Mouse (Mus musculus) skeletal muscle tissue, adult 2 months (tissue): ENCODE measurements around the gene Tmem190.
"Not testable (repeated sequence)": the region's sequence is repeated elsewhere in the genome, so short reads cannot be mapped to it uniquely, and the experiment has no call there.

Experiments
- DNase-seq: peaks from one replicate; pipeline ENCODE4 v3.0.0-alpha.2; 2012; ENCODE audit warnings: low read depth, low spot score

Gene Tmem190

GRCm38 (mm10) chr7:4776131-4776530, 6.6 kb upstream of the Tmem190 start:
- no peak for DNase-seq

GRCm38 (mm10) chr7:4776861-4777830, 5.6 kb upstream of the Tmem190 start:
- peak; percentile 38 for DNase-seq

DNA sequence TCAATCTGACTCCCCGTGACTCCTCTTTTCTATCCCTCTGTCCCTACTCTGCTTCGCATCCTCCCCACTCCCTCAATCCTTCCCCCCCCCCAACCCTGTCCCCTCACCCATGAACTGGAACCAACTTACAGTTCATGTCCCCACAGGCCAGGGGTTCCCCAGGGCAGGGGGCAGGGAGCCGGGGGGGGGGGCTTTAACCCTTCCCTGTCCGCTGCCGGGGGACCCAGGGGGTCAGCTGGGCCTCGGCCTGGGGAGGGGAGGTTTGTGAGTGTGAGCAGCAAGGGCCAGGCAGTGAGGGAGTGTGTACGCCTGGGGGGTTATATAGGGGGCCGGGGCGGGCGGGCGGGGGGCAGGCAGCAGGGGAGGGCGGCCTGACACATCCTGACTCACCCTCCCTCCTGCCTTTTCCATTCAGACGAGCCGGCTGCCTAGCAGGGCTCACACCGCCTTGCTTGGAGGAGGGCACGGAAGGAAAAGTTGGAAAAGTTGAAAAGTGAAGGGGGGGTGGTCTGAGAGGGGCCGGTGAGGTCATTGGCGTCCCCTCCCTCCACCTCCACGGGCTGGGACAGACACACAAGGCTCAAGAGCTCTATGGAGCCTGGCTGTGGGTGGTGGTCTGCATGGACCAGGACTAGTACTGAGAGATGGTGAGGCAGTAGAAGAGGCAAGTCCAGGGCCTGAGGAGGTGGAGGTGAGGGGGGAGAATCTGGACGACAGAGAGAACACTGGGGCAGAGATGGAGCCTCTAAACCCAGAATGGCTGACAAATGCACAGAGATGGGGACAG, 4.7 kb upstream of the Tmem190 start:
- no peak for DNase-seq

GRCm38 (mm10) chr7:4779921-4780320, 2.8 kb upstream of the Tmem190 start:
- no peak for DNase-seq

DNA sequence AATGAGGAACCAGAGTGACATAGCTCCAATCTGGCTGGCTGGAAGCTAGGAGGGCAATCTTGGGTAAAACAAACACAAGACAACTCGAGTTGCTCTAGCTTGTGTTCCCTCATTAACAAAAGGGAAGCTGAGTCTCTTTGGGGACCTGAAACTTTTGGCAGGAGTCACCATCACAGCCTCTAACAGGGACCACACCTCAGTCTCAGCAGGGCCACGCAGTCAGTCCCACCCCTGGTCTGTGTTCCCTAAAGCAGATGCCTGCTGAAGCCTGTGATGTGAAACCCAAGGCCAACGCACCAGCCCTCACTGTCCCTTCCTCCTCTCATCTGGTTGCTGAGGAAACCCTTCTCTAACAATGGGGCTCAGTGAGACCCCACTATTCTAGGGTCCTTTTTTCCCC, 607 bp upstream of the Tmem190 start:
- no peak for DNase-seq

GRCm38 (mm10) chr7:4783667-4784268, 1.0 kb downstream of the Tmem190 start:
- no peak for DNase-seq

DNA sequence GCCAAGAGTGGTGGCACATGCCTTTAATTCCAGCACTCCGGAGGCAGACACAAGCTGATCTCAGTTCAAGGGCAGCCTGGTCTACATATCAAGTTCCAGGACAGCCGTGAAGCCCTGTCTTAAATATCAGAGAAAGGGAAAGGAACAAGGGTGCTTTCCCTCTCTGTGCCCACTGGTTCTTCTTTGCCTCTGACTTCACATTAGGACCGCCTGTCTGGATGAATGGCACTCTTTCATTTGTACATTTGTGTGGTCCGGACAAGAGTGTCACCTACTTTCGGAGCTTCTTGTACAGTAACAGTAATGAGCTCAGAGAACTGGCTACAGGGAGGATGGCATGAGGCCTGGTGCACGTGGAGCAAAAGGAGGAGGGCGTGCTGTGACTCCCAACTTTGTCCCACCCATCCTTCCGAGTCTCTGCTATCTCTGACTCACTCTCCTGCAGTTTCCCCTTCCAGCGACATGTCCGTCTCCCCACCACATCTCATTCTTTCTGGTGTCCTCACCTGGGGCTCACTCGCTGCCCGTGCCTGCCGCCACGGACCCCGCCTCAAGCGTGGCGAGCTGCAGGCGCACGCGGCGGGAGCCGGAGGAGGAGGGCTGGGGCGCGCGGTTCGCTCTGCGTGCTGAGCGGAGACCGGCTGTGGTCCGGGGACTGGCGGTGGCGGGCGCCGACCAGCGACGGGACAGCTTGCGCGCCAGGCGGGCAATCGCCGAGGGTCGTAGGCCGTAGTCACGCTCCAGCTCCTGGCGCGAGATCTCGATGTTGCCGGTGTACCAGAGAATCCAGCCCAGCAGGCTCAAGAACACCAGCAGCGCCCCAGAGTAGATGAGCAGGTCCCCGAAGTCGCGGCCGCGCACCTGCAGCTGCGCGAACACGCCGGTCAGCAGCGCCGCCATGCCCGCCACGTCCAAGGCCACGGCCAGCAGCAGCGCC, 6.0 kb downstream of the Tmem190 start:
- DNase-seq = peak; percentile 27

DNA sequence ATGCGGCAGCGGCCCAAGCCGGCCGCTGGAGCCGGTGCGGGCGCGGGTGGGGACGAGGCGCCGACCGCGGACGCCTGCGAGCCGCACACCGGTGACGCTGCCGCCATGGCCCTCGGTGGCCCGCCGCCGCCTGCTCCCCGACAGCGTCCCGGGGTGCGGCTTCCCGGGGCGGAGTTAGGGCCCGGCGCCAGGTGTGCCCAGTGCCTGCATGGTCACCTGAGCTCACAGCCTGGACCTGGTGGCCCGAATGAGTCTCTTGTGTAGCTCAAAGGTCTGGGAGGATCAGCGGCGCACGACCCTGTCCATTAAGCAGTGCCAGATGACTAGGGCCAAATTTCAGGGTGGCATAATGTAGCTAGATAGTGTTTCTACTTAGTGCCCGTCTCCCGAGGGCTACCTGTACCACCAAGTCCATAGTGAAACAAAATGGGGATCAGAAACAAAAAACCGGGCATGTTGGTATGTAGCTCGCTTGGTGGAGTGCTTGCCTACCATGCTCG, 6.7 kb downstream of the Tmem190 start, which contains the start of gene Tmem238:
Tmem238 (minus strand) TSS at position 221 of the 500 bp plus-strand sequence.
- DNase-seq = peak; percentile 41

GRCm38 (mm10) chr7:4792278-4793212, 9.8 kb downstream of the Tmem190 start, which contains the start of gene Rpl28:
TSS of gene Rpl28 (plus strand) at chr7:4792874.
- peak; percentile 98 for DNase-seq

GRCm38 (mm10) chr7:4793248-4793647, 10.5 kb downstream of the Tmem190 start:
- DNase-seq = not testable (repeated sequence)

- DNase-seq = no peak
Observed at GRCm38 (mm10) chr7:4793674-4794073, 10.9 kb downstream of the Tmem190 start.

GRCm38 (mm10) chr7:4794631-4795168, 12.0 kb downstream of the Tmem190 start:
- no peak for DNase-seq

DNA sequence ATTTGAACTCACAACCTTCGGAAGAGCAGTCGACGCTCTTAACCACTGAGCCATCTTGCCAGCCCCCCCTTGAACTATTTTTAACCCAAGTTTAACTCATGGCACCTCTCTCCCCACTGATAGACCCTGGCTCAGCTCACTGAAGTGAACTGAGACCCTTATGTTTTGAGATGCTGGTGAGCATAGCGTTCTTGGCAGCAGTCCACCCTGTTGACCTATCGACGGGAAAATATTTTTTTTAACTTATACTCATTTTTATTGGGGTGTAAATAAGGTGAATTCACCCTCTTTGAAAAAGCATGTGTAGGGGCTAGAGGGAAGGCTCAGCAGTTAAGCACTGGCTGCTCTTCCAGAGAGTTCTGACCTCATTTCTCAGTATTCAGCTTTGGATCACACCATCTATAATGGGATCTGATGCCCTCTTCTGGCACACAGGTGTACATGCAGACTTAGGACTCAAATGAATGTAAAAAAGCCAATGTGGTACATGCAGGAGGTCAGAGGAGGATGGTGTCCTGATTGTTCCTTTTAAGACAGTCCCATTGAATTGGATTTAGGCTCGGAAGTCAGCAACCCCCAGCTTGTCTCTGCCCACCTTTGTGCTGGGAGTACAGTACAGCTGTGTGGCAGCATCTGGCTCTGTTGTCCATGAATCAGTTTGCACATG, 13.2 kb downstream of the Tmem190 start:
- DNase-seq = peak; percentile 39

GRCm38 (mm10) chr7:4802247-4802646, 19.5 kb downstream of the Tmem190 start:
- no peak for DNase-seq

GRCm38 (mm10) chr7:4806716-4807115, 24.0 kb downstream of the Tmem190 start:
- DNase-seq = peak; percentile 35

DNA sequence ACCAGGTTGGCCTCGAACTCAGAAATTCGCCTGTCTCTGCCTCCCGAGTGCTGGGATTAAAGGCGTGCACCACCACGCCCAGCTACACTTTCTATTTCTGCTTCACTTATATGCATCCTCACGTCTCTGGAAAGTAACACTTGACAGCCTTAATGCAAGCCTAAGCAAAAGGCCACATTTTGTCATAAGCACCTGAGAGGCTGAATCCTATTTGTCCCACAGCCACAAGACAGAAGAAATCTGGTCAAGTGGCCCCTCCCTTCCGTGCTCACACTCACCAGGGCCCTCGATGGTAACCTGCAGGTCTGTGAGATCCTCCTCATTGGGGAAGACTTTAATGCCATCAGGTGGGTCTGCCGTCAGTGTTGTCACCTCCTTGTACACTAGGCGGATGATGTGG, 28.4 kb downstream of the Tmem190 start:
- not testable (repeated sequence) for DNase-seq

DNA sequence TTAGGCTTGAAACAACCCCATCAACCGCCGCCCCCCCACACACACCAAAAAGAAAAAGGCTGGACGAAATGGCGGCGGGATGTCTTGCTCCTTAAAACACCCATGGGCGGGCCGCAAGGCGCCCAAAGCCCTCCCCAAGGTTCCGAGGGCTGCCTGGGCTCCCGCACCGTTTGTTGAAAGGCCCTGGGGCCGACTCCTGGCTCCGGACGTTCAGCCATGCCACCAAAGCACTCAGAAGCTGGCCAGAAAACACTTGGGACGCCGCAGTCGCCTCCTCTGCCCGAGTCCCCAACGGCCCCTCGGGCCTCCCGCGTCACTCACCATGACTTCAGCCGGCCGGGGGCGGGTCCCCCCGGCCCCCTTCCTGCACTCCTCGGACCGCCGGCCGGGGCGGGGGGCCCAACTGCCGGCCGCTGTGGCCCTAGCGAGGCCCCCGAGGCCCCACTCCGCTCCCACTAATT, 29.1 kb downstream of the Tmem190 start:
- DNase-seq = no peak

- DNase-seq = peak; percentile 99
Observed at GRCm38 (mm10) chr7:4812303-4813104, 29.8 kb downstream of the Tmem190 start, which contains the start of gene Ube2s. TSS of gene Ube2s (minus strand) at chr7:4812590.
